Mouse (Mus musculus) retina, adult 2 months (tissue): ENCODE results near the gene Smyd3.

Experiments
- DNase-seq: peaks from one replicate; pipeline ENCODE4 v3.0.0-alpha.2; 2012; ENCODE audit warnings: low read depth, low spot score

Gene Smyd3

GRCm38 (mm10) chr1:178961661-178962060, 556.2 kb downstream of the Smyd3 start:
- DNase-seq = no peak

DNA sequence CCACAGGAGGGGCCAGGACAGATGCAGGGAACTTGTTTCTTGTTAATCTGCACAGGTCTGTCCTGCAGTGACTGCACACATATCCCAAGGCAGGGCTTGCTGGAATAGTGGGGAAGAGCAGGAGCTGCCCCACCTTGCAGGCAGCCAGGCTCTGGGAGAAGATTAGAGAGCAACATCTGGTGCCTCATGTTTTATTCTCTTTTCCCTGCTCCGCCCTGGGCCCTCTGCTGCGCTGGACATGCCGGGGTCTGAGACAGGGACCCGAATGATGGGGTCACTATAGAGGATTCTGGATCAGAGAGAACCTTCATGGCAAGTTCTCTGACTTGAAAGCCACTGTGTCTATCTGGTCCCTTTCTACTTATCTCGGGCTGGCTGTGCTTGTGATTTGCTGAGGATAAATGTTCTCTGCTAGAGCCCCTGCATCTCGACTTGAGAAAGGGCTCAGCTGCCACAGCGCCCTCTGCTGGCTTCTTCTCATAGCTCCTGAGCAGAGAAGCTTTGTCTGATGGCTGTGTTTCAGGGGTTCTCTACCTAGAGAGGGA, 557.8 kb downstream of the Smyd3 start:
- DNase-seq = peak; percentile 28

- DNase-seq = no peak
These were observed 559.2 kb downstream of the Smyd3 start for GRCm38 (mm10) chr1:178958641-178959040.

GRCm38 (mm10) chr1:178952910-178953309, 564.9 kb downstream of the Smyd3 start:
- no peak for DNase-seq

DNA sequence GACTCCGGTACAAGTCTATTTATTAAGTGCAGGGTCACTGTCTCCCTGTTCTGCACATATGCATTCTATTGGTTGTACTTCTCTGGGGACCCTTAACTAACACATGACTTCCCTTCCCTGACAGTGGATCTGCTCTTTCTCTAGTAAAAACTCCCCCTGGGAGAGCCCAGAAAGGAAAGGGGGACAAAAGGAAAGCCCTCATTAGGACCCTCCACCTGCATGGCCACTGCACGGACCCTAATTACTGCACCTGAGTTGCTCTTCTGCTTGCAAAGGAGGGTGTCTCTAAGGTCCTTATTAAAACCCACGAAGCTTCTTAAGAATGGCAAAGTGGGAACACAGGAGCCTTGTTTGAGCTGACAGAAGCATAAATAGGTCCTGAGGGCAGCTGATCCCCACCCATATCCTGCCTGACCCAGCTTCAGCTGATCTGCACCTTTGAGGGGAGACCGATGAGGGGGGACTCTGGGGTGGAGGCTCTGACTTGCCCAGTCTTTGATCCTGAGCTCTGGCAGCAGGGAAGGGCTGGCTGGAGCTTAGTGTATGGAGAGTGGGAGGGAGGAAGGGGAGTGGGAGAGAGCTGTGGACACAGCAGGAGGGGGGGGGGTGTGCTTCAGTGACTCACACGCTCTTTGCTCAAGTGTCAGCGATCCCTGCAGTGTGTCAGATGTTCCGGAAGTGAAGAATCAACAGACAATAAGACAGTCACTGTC, 575.4 kb downstream of the Smyd3 start:
- no peak for DNase-seq

DNA sequence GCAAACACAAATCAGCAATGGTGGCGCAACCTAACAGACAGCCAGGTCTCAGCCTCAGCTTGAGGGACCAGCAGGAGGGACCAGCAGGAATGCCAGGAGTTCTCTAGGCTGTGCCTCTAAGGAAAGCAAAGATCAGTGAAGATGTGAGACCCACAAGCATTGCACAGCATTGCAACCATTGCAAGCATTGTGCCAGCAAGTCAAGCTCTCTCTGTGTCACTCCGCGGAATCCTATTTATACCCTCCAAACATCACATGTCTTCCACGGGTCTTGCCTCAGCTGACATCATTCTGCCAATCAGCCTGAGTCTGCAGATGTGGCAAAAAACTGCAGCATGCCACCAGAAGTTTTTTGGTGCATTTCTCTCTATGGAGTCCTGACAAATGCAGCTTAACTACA, 577.5 kb downstream of the Smyd3 start:
- no peak for DNase-seq

DNA sequence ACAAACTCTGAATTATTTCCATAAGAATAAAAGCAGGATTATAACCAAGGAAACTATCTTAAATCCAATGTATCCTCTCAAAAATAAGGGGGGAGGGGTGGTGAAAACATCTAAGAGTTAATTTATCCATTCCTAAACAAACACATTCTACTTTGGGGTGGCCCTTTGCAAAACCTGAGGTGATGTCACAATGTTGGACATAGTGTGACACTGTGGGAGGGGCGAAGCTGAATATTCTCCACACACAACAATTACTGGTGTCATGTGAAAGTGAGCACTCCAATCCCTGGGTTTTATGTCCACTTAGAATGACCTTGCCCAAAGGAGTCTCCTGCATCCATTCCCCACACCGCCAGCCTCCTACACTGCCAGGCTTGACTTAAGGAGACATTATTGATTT, 580.9 kb downstream of the Smyd3 start:
- no peak for DNase-seq

DNA sequence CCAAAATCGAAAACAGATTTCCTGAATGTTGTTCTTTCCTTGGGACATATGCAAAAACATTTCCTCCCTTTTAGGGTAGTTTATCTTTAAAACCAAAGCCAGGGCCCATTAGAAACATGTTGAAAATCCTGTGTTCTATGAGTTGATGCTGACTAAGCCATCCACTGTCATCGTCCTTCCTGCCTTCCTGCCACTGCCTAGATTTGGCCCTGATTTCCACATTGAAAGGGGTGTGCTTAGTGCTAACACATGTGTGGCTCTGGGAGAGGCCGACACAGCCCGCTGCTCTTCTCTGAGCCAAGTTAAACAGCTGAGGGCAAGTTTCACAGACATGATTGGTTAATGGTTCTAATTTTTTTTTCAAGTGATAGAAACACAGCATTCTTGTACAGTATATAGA, 581.4 kb downstream of the Smyd3 start:
- DNase-seq = no peak

DNA sequence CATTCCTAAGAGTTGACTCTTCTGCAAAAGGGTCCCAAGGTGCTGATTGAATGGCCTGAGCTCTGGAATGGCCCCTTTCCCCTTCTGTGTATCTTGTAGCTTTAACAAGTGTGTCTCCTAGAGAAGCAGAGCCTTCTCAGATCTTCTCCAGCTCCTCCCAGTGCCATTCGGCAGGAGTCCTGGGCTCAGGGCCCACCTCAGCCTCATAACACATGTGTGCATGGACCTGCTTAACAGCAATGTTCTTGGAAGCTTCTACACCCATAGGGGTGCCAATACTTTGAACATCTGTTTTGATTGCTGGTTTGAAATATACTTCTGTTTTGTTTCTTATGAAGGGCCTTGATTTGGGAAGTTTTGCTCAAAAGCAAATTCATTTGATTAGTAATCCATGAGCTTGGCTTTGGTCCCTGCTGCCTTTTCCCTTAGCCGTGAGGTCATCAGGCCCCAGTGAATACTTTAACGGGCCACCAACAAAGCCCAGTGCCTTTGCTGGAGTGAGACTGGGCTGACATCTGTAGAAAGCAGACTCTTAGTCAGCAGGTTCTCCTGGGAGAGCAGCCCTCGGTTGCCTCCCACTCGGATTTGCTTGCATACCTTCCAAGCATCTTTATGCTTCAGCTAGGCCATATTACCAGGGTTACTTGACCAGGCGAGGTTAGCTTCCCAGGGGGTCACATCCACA, 583.7 kb downstream of the Smyd3 start:
- no peak for DNase-seq

DNA sequence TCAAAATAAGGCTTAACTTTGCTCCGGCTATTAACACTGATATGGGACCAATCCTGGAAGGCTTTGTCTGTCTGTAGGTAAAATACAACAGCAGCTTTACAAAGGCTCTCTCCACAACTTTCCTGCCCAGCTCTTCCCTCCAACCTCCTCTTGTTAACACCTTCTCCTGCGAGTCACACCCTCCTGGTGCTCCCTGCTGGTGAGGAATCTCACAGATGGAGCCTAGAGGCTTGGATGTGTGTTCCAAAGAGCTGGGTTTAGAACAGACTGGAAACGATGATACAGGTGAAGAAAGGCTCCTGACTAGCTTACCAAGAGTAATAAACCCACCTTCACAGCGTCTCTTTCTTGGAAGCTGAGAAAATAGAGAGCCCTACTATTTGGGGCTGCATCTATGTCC, 588.3 kb downstream of the Smyd3 start:
- DNase-seq = no peak

GRCm38 (mm10) chr1:178924492-178925183, 593.2 kb downstream of the Smyd3 start:
- no peak for DNase-seq

GRCm38 (mm10) chr1:178917194-178917902, 600.5 kb downstream of the Smyd3 start:
- no peak for DNase-seq

DNA sequence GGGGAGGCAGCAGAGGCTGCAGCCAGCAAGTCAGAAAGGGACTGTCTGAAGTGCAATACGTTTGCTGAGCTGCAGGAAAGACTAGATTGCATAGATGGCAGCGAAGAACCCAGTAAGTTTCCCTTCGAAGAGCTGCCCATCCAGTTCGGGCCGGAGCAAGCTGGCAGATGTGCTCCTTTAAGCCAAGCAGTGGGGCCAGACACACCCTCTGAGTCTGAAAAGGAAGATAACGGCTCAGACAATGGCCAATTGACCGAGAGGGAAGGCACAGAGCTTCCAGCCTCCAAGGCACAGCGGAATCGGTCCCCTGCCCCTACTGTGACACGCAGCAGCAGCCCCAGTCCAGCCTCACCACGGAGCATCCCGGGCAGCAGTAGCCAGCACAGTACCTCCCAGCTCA, 602.8 kb downstream of the Smyd3 start:
- DNase-seq = no peak

DNA sequence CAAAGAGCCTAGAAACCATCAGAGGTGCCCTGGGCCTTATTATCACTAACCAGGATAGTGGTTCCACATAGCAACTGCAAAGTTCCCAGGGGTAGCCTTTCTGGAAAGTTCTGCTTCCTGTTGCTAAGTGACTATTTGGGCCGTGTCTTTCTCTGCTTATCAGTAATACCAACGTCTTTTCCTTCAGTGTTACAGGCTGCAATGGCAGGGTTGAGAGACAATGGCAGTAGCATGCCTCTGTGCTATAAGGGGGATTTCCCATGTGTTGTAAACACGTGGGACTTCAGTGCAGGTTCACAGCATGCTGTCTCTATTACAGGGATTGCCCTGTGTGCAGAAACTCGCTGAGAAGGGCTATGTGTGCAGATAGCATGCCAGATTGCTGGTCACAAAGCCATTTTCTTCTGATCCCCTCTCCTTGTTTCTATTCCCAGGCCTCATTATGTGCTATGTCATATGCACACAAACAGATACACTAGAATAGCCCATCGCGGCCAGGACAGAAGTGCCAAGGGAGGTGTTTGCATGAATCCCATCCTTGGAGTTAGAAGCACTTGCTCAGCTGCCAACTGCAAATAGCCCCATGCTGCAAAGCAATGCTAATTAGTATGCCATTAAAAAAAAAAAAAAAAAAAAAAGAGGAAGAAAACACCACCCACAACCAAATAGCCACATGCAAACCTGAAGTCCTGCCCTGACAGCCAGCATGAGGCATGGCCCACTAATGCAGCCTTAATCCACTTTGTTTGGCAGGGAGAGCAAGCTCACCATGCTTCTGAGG, 604.7 kb downstream of the Smyd3 start:
- DNase-seq = no peak

GRCm38 (mm10) chr1:178910951-178911350, 606.9 kb downstream of the Smyd3 start:
- no peak for DNase-seq
